Mouse (Mus musculus) adrenal gland, adult 10 weeks (tissue): Measurements from ENCODE around the gene Olfr1472. TPM values are rescaled to one million over a fixed set of nuclear protein-coding genes. Genes with fewer than 3 reads are reported as not detected.

Source experiments
- polyA plus RNA-seq: library from polyadenylated mRNA; stranded (reverse); fragments of 350-450 nt; fragmentation: Illumina TruSeq; extraction: RNeasy Lipid Tissue Mini Kit (QIAGEN cat#74804); gene quantifications from one replicate; pipeline ENCODE4 v1.2.3, GENCODE M21; 2014; ENCODE audit warnings: low read depth, low replicate concordance

Gene Olfr1472
- not detected for polyA plus RNA-seq

DNA sequence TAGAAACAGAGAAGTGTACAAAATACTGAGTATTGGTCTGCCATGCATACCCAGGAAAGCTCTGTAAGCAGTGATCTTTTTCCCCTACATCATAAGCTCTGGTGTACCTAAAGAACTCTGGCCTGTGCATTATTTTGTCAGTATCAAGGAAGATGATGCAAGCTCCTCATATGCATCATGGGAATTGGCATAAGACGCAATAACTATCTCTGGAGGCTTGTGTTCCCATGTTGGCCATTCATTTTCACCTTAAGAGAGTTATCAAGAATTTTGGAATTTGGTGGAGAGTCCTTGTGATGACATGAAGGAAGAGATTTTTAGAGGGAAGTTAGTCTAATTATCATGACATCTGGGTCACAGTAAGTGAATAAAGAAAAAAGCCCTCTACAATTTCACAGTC, at the start of gene Olfr1472:
TSS of gene Olfr1472 (minus strand) at position 101 of the 400 bp plus-strand sequence.

DNA sequence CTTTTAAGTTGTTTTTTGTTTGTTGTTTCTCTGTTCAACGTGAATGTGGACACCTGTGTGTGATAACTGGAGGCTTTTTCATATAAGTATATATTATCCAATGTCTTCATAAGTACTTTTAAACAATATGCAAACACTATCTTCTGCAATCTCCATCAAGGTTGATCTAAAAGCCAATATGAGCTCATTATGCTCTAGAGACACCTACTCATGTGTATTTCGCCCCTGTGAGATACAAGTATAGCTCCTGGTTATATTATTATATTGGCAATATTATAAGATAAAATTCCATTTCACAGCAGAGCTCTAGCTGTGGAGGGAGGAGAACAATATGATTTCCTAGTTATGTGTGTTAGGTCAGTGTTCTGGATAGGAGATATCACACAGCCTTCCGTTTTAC, 44.4 kb upstream of the Olfr1472 start, which contains the start of gene Olfr1477:
TSS of gene Olfr1477 (plus strand) at position 301 of the 400 bp plus-strand sequence.

DNA sequence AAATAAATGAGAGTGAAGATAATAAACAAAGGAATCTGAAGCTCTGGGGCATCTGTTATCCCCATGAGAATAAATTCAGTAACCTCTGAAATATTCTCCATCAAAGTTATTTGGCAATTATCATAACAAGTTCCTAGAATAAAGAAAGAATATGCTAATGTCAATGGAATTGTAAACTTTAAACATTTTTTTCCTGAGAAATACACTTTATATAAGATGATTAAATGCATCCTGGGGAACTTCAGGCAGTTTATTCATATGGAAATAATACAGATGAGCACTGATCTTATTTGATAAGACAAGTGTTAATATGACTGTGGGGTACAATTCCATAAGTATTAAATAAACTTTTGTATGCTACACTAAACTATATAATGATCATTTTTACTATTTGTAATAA, 24.2 kb upstream of the Olfr1472 start, which contains the start of gene Olfr1475:
TSS of gene Olfr1475 (minus strand) at position 101 of the 400 bp plus-strand sequence.

DNA sequence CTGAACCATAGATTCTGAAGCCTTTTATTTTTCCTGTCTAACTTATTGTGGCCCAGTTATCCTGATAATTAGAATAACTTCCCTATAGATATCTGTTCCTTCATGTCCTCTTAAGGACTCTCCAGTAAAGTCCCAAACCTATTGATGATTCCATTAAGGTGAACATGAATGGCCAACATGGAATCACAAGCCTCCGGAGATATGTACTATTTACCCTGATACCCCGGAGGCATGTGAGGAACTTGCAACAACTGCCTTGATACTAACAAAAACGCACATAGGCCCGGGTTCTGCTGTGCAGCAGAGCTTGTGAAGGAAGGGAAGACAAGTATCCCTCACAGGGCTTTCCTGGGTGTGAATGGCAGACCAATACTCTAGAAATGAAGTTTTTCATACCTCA, 13.4 kb upstream of the Olfr1472 start, which contains the start of gene Olfr1474:
TSS of gene Olfr1474 (plus strand) at position 301 of the 400 bp plus-strand sequence.

DNA sequence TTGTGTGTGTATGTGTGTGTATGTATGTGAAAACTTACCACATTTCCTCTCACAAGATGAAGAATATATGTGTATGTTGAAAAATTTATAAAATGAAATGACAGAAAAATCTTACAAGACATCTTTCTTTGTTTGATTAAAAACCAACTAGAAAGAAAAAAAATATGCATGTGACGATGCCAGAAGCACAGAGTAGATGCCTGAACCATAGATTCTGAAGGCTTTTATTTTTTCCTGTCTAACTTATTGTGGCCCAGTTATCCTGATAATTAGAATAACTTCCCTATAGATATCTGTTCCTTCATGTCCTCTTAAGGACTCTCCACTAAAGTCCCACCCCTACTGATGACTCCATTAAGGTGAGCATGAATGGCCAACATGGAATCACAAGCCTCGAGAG, 12.8 kb downstream of the Olfr1472 start, which contains the start of gene Olfr1471:
TSS of gene Olfr1471 (plus strand) at position 301 of the 400 bp plus-strand sequence.

DNA sequence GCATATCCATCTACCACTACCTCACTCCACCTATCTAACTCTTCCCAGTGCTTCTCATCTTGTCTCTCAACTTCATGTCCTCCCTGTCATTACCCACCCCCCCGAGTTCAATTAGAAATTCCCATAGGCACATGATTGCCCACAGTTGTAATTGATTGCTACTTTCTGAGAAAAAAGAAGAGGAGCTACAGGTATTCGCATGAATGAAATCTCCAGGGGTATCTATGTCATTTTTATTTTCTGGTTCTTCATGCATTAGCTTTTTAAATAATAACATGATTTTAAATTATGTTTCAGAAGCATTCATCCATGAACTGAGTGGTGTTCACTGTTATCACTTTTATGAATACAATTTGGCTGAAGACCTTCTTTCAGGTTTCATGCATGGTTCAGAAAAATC, 48.3 kb downstream of the Olfr1472 start, which contains the start of gene Olfr1469:
TSS of gene Olfr1469 (plus strand) at position 301 of the 400 bp plus-strand sequence.

Other genes with a start within 250 kb of the Olfr1472 start
- gene Olfr1463, start 224.8 kb downstream of the Olfr1472 start, polyA plus RNA-seq: not detected
- gene Olfr1465, start 140.5 kb downstream of the Olfr1472 start, polyA plus RNA-seq: not detected
- not detected for gene Olfr1466, start 117.2 kb downstream of the Olfr1472 start, polyA plus RNA-seq
- gene Olfr1467, start 93.8 kb downstream of the Olfr1472 start, polyA plus RNA-seq: not detected
- not detected for gene Olfr1469, start 48.2 kb downstream of the Olfr1472 start, polyA plus RNA-seq
- not detected for gene Olfr1471, start 12.7 kb downstream of the Olfr1472 start, polyA plus RNA-seq
- gene Olfr1474, start 13.5 kb upstream of the Olfr1472 start, polyA plus RNA-seq: not detected
- not detected for gene Olfr1475, start 24.1 kb upstream of the Olfr1472 start, polyA plus RNA-seq
- gene Olfr1477, start 44.5 kb upstream of the Olfr1472 start, polyA plus RNA-seq: not detected
- gene Olfr1480, start 71.8 kb upstream of the Olfr1472 start, polyA plus RNA-seq: not detected
- gene Olfr1484, start 127.4 kb upstream of the Olfr1472 start, polyA plus RNA-seq: not detected
- not detected for gene Olfr1487, start 161.3 kb upstream of the Olfr1472 start, polyA plus RNA-seq
- not detected for gene Olfr1489, start 175.5 kb upstream of the Olfr1472 start, polyA plus RNA-seq
- gene Olfr1490, start 195.0 kb upstream of the Olfr1472 start, polyA plus RNA-seq: not detected
- not detected for gene Olfr1491, start 241.2 kb upstream of the Olfr1472 start, polyA plus RNA-seq